Mouse (Mus musculus) liver, embryonic 11.5 days (tissue): ENCODE results near the gene F830045P16Rik. TPM values are rescaled to one million over a fixed set of nuclear protein-coding genes. Genes with fewer than 3 reads are reported as not detected.

Experiments used
- ATAC-seq: fragments of 200-750 bp; cut with Nextera tagmentation; replicated peaks from 2 replicates; pipeline ENCODE4 v1.8.0; 2017; ENCODE audit warnings: moderate number of reproducible peaks, mild to moderate bottlenecking, moderate TSS enrichment, moderate library complexity; ENCODE audit not compliant: low FRiP score
- DNase-seq: peaks from one replicate; pipeline ENCODE4 v3.0.0-alpha.2; 2017; ENCODE audit warnings: low spot score
- H3K27ac ChIP-seq: fragments of 300-500 bp; sonication (generic); 2 replicates; pipeline ENCODE4 v1.5.1; 2014; ENCODE audit warnings: mild to moderate bottlenecking, low read depth, low read length, control low read depth
- H3K27me3 ChIP-seq: fragments of 300-500 bp; sonication (generic); replicated peaks from 2 replicates; pipeline ENCODE4 v1.6.1; 2014; ENCODE audit warnings: low read length, mixed read lengths; ENCODE audit not compliant: control insufficient read depth, insufficient read depth
- H3K36me3 ChIP-seq: fragments of 300-500 bp; sonication (generic); 2 replicates; pipeline ENCODE4 v1.6.1; 2014; ENCODE audit warnings: mild to moderate bottlenecking, low read length, moderate library complexity, mixed read lengths; ENCODE audit not compliant: control insufficient read depth, insufficient read depth
- H3K4me1 ChIP-seq: fragments of 300-500 bp; sonication (generic); replicated peaks from 2 replicates; pipeline ENCODE4 v1.6.1; 2014; ENCODE audit warnings: low read length, mixed read lengths; ENCODE audit not compliant: control insufficient read depth, insufficient read depth
- H3K4me2 ChIP-seq: fragments of 300-500 bp; sonication (generic); 2 replicates; pipeline ENCODE4 v1.6.1; 2014; ENCODE audit warnings: mild to moderate bottlenecking, control low read depth, moderate library complexity
- H3K4me3 ChIP-seq: fragments of 300-500 bp; sonication (generic); 2 replicates; pipeline ENCODE4 v1.5.1; 2014; ENCODE audit warnings: low read depth, low read length, control low read depth
- H3K9ac ChIP-seq: fragments of 300-500 bp; sonication (generic); 2 replicates; pipeline ENCODE4 v1.6.1; 2014; ENCODE audit warnings: low read depth, low read length, control low read depth
- H3K9me3 ChIP-seq: fragments of 300-500 bp; sonication (generic); 2 replicates; pipeline ENCODE4 v1.6.1; 2016; ENCODE audit warnings: low read length, inconsistent platforms, mixed read lengths; ENCODE audit not compliant: control insufficient read depth
- WGBS: fragments of 180-500 bp; shearing (Covaris S2); extraction: QIAGEN DNeasy Blood & Tissue Kit; methylation state at CpG from one replicate; pipeline ENCODE4 v1.1.7; 2014; 5-methylcytosine and 5-hydroxymethylcytosine counted together
- polyA plus RNA-seq: library from polyadenylated mRNA; unstranded; fragments of >200 nt; fragmentation: Nextera tagmentation; extraction: Ambion mirVana; gene quantifications from 2 replicates; pipeline ENCODE4 v1.2.1, GENCODE M21; 2014

F830045P16Rik gene
- polyA plus RNA-seq: not detected in 2 replicates

- H3K4me1 ChIP-seq: 0 out of 2 replicates have a peak, but pooled peaks cover 7% of the 10 kb centered on the region
- no peak within 1 kb of the TSS for H3K9ac ChIP-seq
- H3K4me2 ChIP-seq: no peak within 1 kb of the TSS
- H3K27ac ChIP-seq: no peak within 1 kb of the TSS
- DNase-seq: no peak
- H3K4me3 ChIP-seq: no peak within 1 kb of the TSS
- no peaks in the 10 kb centered on the region for H3K27me3 ChIP-seq
- H3K36me3 ChIP-seq: no peaks in the 10 kb centered on the region
- no peak for ATAC-seq
- 54% methylated on average over 2 of the region's 2 CpGs for WGBS
- no peaks in the 10 kb centered on the region for H3K9me3 ChIP-seq
Measured at GRCm38 (mm10) chr2:129536377-129536776, at the start of gene F830045P16Rik. Gene F830045P16Rik, minus strand, starts transcription at chr2:129536602.

- no peak for ATAC-seq
- WGBS: 64% methylated on average over 11 of the region's 11 CpGs
Measured at GRCm38 (mm10) chr2:129585904-129586514, 49.6 kb upstream of the F830045P16Rik start.

GRCm38 (mm10) chr2:129584905-129585304, 48.5 kb upstream of the F830045P16Rik start:
- no peak overlapping the region for H3K4me2 ChIP-seq
- 21% methylated on average over 1 of the region's 1 CpGs for WGBS
- H3K27me3 ChIP-seq: no peaks in the 10 kb centered on the region
- no peak overlapping the region for H3K27ac ChIP-seq
- no peaks in the 10 kb centered on the region for H3K9me3 ChIP-seq
- no peak overlapping the region for H3K4me3 ChIP-seq
- 0 out of 2 replicates have a peak, but pooled peaks cover 4% of the 10 kb centered on the region for H3K4me1 ChIP-seq
- ATAC-seq (no peak), DNase-seq (no peak)
- no peaks in the 10 kb centered on the region for H3K36me3 ChIP-seq
- H3K9ac ChIP-seq: no peak overlapping the region

More at GRCm38 (mm10) chr2:129585904-129586514, 49.6 kb upstream of the F830045P16Rik start:
- no peaks in the 10 kb centered on the region for H3K36me3 ChIP-seq
- no peak for DNase-seq
- no peak overlapping the region for H3K27ac ChIP-seq
- H3K27me3 ChIP-seq: no peaks in the 10 kb centered on the region
- 0 out of 2 replicates have a peak, but pooled peaks cover 4% of the 10 kb centered on the region for H3K4me1 ChIP-seq
- no peak overlapping the region for H3K4me2 ChIP-seq
- no peak overlapping the region for H3K9ac ChIP-seq
- H3K4me3 ChIP-seq: no peak overlapping the region
- H3K9me3 ChIP-seq: no peaks in the 10 kb centered on the region

- no peaks in the 10 kb centered on the region for H3K4me1 ChIP-seq
- no peak overlapping the region for H3K4me2 ChIP-seq
- H3K4me3 ChIP-seq: no peak overlapping the region
- DNase-seq (no peak), ATAC-seq (no peak)
- no peak overlapping the region for H3K9ac ChIP-seq
- no peaks in the 10 kb centered on the region for H3K36me3 ChIP-seq
- H3K9me3 ChIP-seq: no peaks in the 10 kb centered on the region
- WGBS: 70% methylated on average over 4 of the region's 4 CpGs
- no peak overlapping the region for H3K27ac ChIP-seq
- H3K27me3 ChIP-seq: no peaks in the 10 kb centered on the region
Measured at GRCm38 (mm10) chr2:129582261-129582660, 45.9 kb upstream of the F830045P16Rik start.

GRCm38 (mm10) chr2:129581826-129582225, 45.4 kb upstream of the F830045P16Rik start:
- no peak for ATAC-seq
- H3K36me3 ChIP-seq: no peaks in the 10 kb centered on the region
- no peak overlapping the region for H3K4me2 ChIP-seq
- no peaks in the 10 kb centered on the region for H3K9me3 ChIP-seq
- no peak overlapping the region for H3K9ac ChIP-seq
- no peaks in the 10 kb centered on the region for H3K27me3 ChIP-seq
- H3K27ac ChIP-seq: no peak overlapping the region
- 36% methylated on average over 3 of the region's 3 CpGs for WGBS
- no peak for DNase-seq
- no peaks in the 10 kb centered on the region for H3K4me1 ChIP-seq
- H3K4me3 ChIP-seq: no peak overlapping the region

GRCm38 (mm10) chr2:129580656-129581055, 44.3 kb upstream of the F830045P16Rik start:
- H3K36me3 ChIP-seq: no peaks in the 10 kb centered on the region
- no peak overlapping the region for H3K4me2 ChIP-seq
- ATAC-seq (no peak), DNase-seq (no peak)
- no peak overlapping the region for H3K27ac ChIP-seq
- 75% methylated on average over 4 of the region's 4 CpGs for WGBS
- H3K27me3 ChIP-seq: no peaks in the 10 kb centered on the region
- H3K9me3 ChIP-seq: no peaks in the 10 kb centered on the region
- no peak overlapping the region for H3K4me3 ChIP-seq
- H3K9ac ChIP-seq: no peak overlapping the region
- no peaks in the 10 kb centered on the region for H3K4me1 ChIP-seq

GRCm38 (mm10) chr2:129576611-129577447, 40.4 kb upstream of the F830045P16Rik start:
- Histone ChIP-seq H3K4me3 (no peak overlapping the region), H3K9me3 (no peaks in the 10 kb centered on the region), H3K4me1 (no peaks in the 10 kb centered on the region), H3K27ac (no peak overlapping the region), H3K27me3 (peaks cover 8% of the 10 kb centered on the region), H3K36me3 (no peaks in the 10 kb centered on the region), H3K4me2 (no peak overlapping the region), H3K9ac (no peak overlapping the region)
- DNase-seq (no peak), ATAC-seq (no peak)
- 86% methylated on average over 8 of the region's 8 CpGs for WGBS

GRCm38 (mm10) chr2:129575113-129575512, 38.7 kb upstream of the F830045P16Rik start:
- ATAC-seq (no peak), DNase-seq (no peak)
- no peaks in the 10 kb centered on the region for H3K9me3 ChIP-seq
- H3K27ac ChIP-seq: no peak overlapping the region
- WGBS: 82% methylated on average over 4 of the region's 4 CpGs
- no peaks in the 10 kb centered on the region for H3K4me1 ChIP-seq
- peaks cover 8% of the 10 kb centered on the region for H3K27me3 ChIP-seq
- no peak overlapping the region for H3K9ac ChIP-seq
- H3K4me2 ChIP-seq: no peak overlapping the region
- no peaks in the 10 kb centered on the region for H3K36me3 ChIP-seq
- H3K4me3 ChIP-seq: no peak overlapping the region
